Mouse (Mus musculus) CH12.LX (cell line): ENCODE data around the gene Mt3. TPM values are rescaled to one million over a fixed set of nuclear protein-coding genes. Genes with fewer than 3 reads are reported as not detected.

Experiments used
- DNase-seq: peaks from one replicate; pipeline ENCODE4 v3.0.0-alpha.2; 2013; ENCODE audit errors: extremely low read depth
- H3K27ac ChIP-seq: 2 replicates; pipeline ENCODE4 v1.5.1; 2012; ENCODE audit warnings: low read depth, mild to moderate bottlenecking, control low read depth, moderate library complexity; ENCODE audit not compliant: insufficient read depth
- H3K27me3 ChIP-seq: replicated peaks from 2 replicates; pipeline ENCODE3; 2012; ENCODE audit warnings: inconsistent platforms
- H3K36me3 ChIP-seq, 2 experiments: replicated peaks in 1 of 2; 2 replicates each; pipeline versions ENCODE3 to v1.6.1; 2012; ENCODE audit warnings: inconsistent platforms in 1 of 2, low read length in 1 of 2, mild to moderate bottlenecking in 1 of 2, mixed read lengths in 1 of 2, moderate library complexity in 1 of 2; ENCODE audit not compliant: control insufficient read depth in 1 of 2, insufficient read depth in 1 of 2
- H3K4me1 ChIP-seq, 2 experiments: 2 replicates each; pipeline ENCODE4 v1.6.1; 2012; ENCODE audit warnings: inconsistent platforms in 1 of 2, moderate library complexity in 1 of 2; ENCODE audit not compliant: insufficient read depth in 2 of 2, control insufficient read depth in 1 of 2
- H3K4me2 ChIP-seq: 2 replicates; pipeline ENCODE4 v1.6.1; 2012; ENCODE audit warnings: low read depth, mild to moderate bottlenecking, control low read depth; ENCODE audit not compliant: poor library complexity, insufficient read depth, severe bottlenecking
- H3K4me3 ChIP-seq, 3 experiments: fragments of 150-350 bp in 1 of 3; sonication (generic) in 1 of 3; replicated peaks in 1 of 3; 2 replicates each; pipeline versions ENCODE3 to v1.5.1; 2011 to 2012; ENCODE audit warnings: low read depth in 2 of 3, low read length in 2 of 3, mild to moderate bottlenecking in 2 of 3, moderate library complexity in 2 of 3, control low read depth in 1 of 3, improper control_type of control experiment in 1 of 3, inconsistent platforms in 1 of 3, mixed read lengths in 1 of 3; ENCODE audit not compliant: poor library complexity in 1 of 3
- H3K79me2 ChIP-seq: replicated peaks from 2 replicates; pipeline ENCODE4 v1.6.1; 2012; ENCODE audit warnings: mild to moderate bottlenecking, moderate library complexity; ENCODE audit not compliant: control insufficient read depth, poor library complexity, insufficient read depth, severe bottlenecking; ENCODE audit errors: extremely low read depth
- H3K9ac ChIP-seq: 2 replicates; pipeline ENCODE4 v1.6.1; 2012; ENCODE audit warnings: low read depth, mild to moderate bottlenecking, control low read depth, moderate library complexity; ENCODE audit not compliant: insufficient read depth
- H3K9me3 ChIP-seq: replicated peaks from 2 replicates; pipeline ENCODE3; 2012; ENCODE audit warnings: low read length, inconsistent platforms, mixed read lengths
- EP300 ChIP-seq: IDR thresholded peaks from 2 replicates; pipeline ENCODE4 v1.6.1; 2011; ENCODE audit warnings: low read length, improper control_type of control experiment
- ETS1 ChIP-seq: conservative IDR thresholded peaks from 2 replicates; pipeline ENCODE4 v1.6.1; 2012; ENCODE audit warnings: low read depth, mild to moderate bottlenecking, inconsistent platforms, low read length, improper control_type of control experiment, moderate library complexity
- IRF4 ChIP-seq: IDR thresholded peaks from 2 replicates; pipeline ENCODE4 v1.6.1; 2014; ENCODE audit warnings: low read depth, mild to moderate bottlenecking, inconsistent platforms, low read length, improper control_type of control experiment
- JUND ChIP-seq: conservative IDR thresholded peaks from 2 replicates; pipeline ENCODE4 v1.6.1; 2011; ENCODE audit warnings: low read depth, low read length, improper control_type of control experiment
- KAT2A ChIP-seq: IDR thresholded peaks from 2 replicates; pipeline ENCODE4 v1.6.1; 2012; ENCODE audit warnings: low read length, improper control_type of control experiment, inconsistent platforms; ENCODE audit not compliant: insufficient replicate concordance
- MAFK ChIP-seq: IDR thresholded peaks from 2 replicates; pipeline ENCODE4 v1.6.1; 2011; ENCODE audit warnings: low read length, improper control_type of control experiment; ENCODE audit not compliant: insufficient replicate concordance
- MAZ ChIP-seq: IDR thresholded peaks from 2 replicates; pipeline ENCODE4 v1.6.1; 2012; ENCODE audit warnings: low read depth, mild to moderate bottlenecking, inconsistent platforms, low read length, improper control_type of control experiment, moderate library complexity
- NRF1 ChIP-seq: IDR thresholded peaks from 2 replicates; pipeline ENCODE4 v1.6.1; 2014; ENCODE audit warnings: low read depth, mild to moderate bottlenecking, inconsistent platforms, low read length, improper control_type of control experiment, moderate library complexity
- PAX5 ChIP-seq: IDR thresholded peaks from 2 replicates; pipeline ENCODE4 v1.6.1; 2012; ENCODE audit warnings: low read length, inconsistent platforms, mixed read lengths
- POLR2AphosphoS2 ChIP-seq: IDR thresholded peaks from 2 replicates; pipeline ENCODE4 v1.6.1; 2011; ENCODE audit warnings: low read depth, low read length, improper control_type of control experiment
- RCOR1 ChIP-seq: conservative IDR thresholded peaks from 2 replicates; pipeline ENCODE4 v1.6.1; 2012; ENCODE audit warnings: low read depth, mild to moderate bottlenecking, inconsistent platforms, low read length, improper control_type of control experiment
- SMC3 ChIP-seq: IDR thresholded peaks from 2 replicates; pipeline ENCODE4 v1.6.1; 2011; ENCODE audit warnings: low read depth, low read length, improper control_type of control experiment
- TCF12 ChIP-seq: IDR thresholded peaks from 2 replicates; pipeline ENCODE4 v1.6.1; 2014; ENCODE audit warnings: low read depth, mild to moderate bottlenecking, inconsistent platforms, low read length, improper control_type of control experiment
- USF1 ChIP-seq: IDR thresholded peaks from 2 replicates; pipeline ENCODE4 v1.6.1; 2014; ENCODE audit warnings: low read depth, mild to moderate bottlenecking, inconsistent platforms, low read length, improper control_type of control experiment
- USF2 ChIP-seq: conservative IDR thresholded peaks from 2 replicates; pipeline ENCODE4 v1.6.1; 2011; ENCODE audit warnings: low read depth, low read length, improper control_type of control experiment
- ZC3H11A ChIP-seq: IDR thresholded peaks from 2 replicates; pipeline ENCODE4 v1.6.1; 2012; ENCODE audit warnings: low read depth, mild to moderate bottlenecking, inconsistent platforms, low read length, improper control_type of control experiment
- dilution Hi-C: fragments of 300-500 bp; cut with MboI; formaldehyde crosslinking; loops from 2 replicates; pipeline ENCODE4 v1.14.3; 2020; ENCODE audit warnings: low sequenced_read_pairs; ENCODE audit not compliant: extremely low pct_unique_long_range_greater_than_20kb, extremely low pct_ligation_motif_present
- in situ Hi-C: fragments of 300-500 bp; cut with MboI; formaldehyde crosslinking; loops from 3 replicates; pipeline ENCODE4 v1.14.3; 2019; ENCODE audit warnings: low sequenced_read_pairs, low pct_ligation_motif_present, low pct_unique_long_range_greater_than_20kb, mixed read lengths
- polyA plus RNA-seq: library from polyadenylated mRNA; unstranded; fragments of >175 nt; gene quantifications from 2 replicates; pipeline ENCODE4 v1.2.1, GENCODE M21; 2012; ENCODE audit warnings: low read depth; ENCODE audit not compliant: insufficient read length
- total RNA-seq, 2 experiments: library from RNA; depleted of rRNA; stranded (reverse); fragments of 300-350 nt in 1 of 2; fragments of >200 nt in 1 of 2; gene quantifications; 2 replicates each; pipeline ENCODE4 v1.2.3; 2012 to 2014

Mt3 gene
- total and polyA plus RNA-seq, 3 experiments, result 1.9 to 20.6 TPM; not detected in 1

DNA sequence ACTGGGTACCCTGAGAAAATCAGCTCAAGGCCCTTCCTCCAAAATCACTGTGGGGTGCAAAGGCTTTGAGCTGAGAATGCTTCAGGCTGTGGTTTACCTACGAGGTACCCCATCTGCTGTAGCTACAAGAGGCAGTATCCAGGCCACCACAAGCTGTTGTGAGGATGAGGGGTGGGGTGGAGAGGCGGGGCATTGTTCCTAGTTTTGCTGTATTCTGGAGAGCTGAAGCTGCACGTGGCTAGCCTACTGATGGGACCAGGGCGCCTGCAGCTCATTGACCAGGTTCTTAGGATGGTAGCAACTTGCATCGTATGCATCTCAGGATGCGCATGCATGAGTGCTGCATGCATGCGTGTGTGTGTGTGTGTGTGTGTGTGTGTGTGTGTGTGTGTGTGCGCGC lies 30.8 kb upstream of the Mt3 start:
- H3K27me3 ChIP-seq, result peaks cover 6% of the 10 kb centered on the region
- dilution Hi-C loops (no loop called here), in situ Hi-C loops (no loop called here)
- no peak for DNase-seq
- TF ChIP-seq JUND (no peak), ZC3H11A (no peak), IRF4 (no peak), SMC3 (no peak), USF1 (no peak), MAFK (no peak), RCOR1 (no peak), ETS1 (no peak), USF2 (no peak), PAX5 (no peak), EP300 (no peak)
- no peaks in the 10 kb centered on the region for H3K36me3 ChIP-seq
- no peak overlapping the region for H3K27ac ChIP-seq
- no peaks in the 10 kb centered on the region for H3K79me2 ChIP-seq
- H3K4me3 ChIP-seq, result no peak overlapping the region
- H3K9ac ChIP-seq, result no peak overlapping the region
- no peaks in the 10 kb centered on the region for H3K9me3 ChIP-seq
- no peak overlapping the region for H3K4me2 ChIP-seq
- H3K4me1 ChIP-seq, result peaks cover 7 to 19% of the 10 kb centered on the region in 2 experiments; a peak in 3 of 4 replicates

DNA sequence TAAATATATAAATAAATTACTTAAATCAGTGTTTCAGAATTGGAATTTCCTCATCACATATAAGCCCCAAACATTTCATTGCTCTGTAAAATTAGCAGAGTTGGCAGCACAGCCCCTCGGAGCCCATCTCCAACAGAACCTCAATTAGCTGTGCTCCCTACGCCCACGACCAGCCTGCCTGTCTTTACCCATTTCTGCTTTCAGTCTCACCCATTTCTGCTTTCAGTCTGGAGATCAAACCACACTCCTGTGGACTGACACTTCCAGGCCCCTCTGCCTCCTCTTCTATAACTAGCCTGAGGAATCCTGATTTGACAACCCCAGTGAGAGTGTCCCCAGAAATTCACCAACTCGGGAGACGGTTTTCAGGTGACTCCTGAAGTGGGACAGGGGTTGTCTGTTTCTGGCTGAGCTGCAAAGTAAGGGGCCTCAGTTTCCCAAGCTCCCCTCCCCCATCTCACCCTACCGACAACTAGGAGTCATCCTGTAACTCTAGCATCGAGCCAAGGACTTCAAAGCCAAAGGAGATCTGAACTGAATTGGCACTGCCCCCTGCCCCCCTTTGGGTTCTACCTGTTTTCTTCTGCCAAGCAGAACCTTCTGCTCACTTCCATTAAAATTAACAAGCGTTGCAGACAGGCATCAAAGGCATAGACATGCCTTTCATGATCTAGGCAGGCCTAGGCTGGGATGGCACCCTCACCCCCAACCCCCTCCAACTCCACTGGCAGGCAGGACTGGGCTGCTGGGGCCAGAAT lies 29.5 kb upstream of the Mt3 start:
- no peaks in the 10 kb centered on the region for H3K79me2 ChIP-seq
- H3K9ac ChIP-seq, result no peak overlapping the region
- TF ChIP-seq USF2, result no peak
- TF ChIP-seq KAT2A, result no peak
- TF ChIP-seq POLR2AphosphoS2, result no peak
- no peak for TF ChIP-seq TCF12
- no peak for TF ChIP-seq NRF1
- TF ChIP-seq MAZ, result no peak
- no peak for DNase-seq
- no peaks in the 10 kb centered on the region for H3K9me3 ChIP-seq
- peaks cover 6% of the 10 kb centered on the region for H3K27me3 ChIP-seq
- no peak overlapping the region for H3K27ac ChIP-seq
- no peak overlapping the region for H3K4me3 ChIP-seq
- dilution Hi-C loops, result no loop called here
- no peaks in the 10 kb centered on the region for H3K36me3 ChIP-seq
- peaks cover 7 to 19% of the 10 kb centered on the region in 2 experiments; a peak in 3 of 4 replicates for H3K4me1 ChIP-seq
- H3K4me2 ChIP-seq, result no peak overlapping the region
- in situ Hi-C loops, result no loop called here
